Mouse (Mus musculus): Measurements from ENCODE around the gene Gm37240. TPM values are rescaled to one million over a fixed set of nuclear protein-coding genes. Genes with fewer than 3 reads are reported as not detected.

Gm37240 gene
- polyA plus RNA-seq, 1 experiment from 2014 or later, result 0.67 TPM

DNA sequence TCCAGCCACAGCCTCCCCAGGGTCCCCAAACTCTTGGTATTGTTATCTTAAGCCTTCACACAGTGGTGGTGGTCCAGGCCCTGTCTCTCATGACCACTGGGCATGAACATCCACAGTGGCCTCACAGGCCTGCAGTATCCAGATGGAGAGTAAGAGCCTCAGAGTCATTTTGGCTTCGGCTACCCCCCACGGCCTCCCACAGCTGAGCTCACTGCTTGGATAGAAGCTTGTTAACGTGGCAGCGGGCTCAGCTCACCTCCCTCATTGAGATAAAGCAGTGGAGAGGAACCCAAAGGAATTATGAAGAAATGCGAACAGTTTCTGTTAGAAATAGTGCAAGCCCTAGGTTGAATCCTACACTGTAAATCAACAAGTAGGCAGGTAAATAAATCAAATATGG is 1439.5 kb downstream of the Gm37240 start:
- Histone ChIP-seq H3K4me2 (no peak overlapping the region), H3K4me3 (ENCODE audit: low read depth, low read length) (no peak overlapping the region), H3K4me1 (ENCODE audit: control insufficient read depth, insufficient read depth, low read length) (peaks cover 3% of the 10 kb centered on the region; the same call in 1 of the 2 replicates), H3K27me3 (ENCODE audit: control insufficient read depth, insufficient read depth, low read length) (no peaks in the 10 kb centered on the region), H3K36me3 (ENCODE audit: control insufficient read depth, insufficient read depth, low read length) (no peaks in the 10 kb centered on the region), H3K27ac (ENCODE audit: low read depth, low read length) (no peak overlapping the region), H3K9ac (ENCODE audit: low read length) (no peak overlapping the region), H3K9me3 (ENCODE audit: control insufficient read depth, low read length) (no peaks in the 10 kb centered on the region)
- no peak for ATAC-seq (ENCODE audit: low FRiP score)
- no peak for DNase-seq (ENCODE audit: low spot score, missing footprints)
- WGBS, result 68% methylated on average over 5 of the region's 5 CpGs

MicroRNA genes within 50 kb of the gene (microRNA counts, 519-probe panel; counts per million panel counts)
- not detected for microRNA mmu-miR-466k

Small RNA genes within 50 kb of the gene (microRNA-seq; reads per million reads assigned to microRNA genes)
- not detected for gene Mir466k

Other genes starting within 250 kb of the Gm37240 start
- 0.43 and 0.48 TPM in 2 replicates for gene Fam160a1, start 70.2 kb downstream of the Gm37240 start, polyA plus RNA-seq (2014; fragmentation: Nextera tagmentation; extraction: Ambion mirVana)
- 0.15 and 0.29 TPM in 2 replicates for gene Glt28d2, start within 50 bp of the Gm37240 start, polyA plus RNA-seq (2014; fragmentation: Nextera tagmentation; extraction: Ambion mirVana)
- gene Sh3d19, start 83.6 kb upstream of the Gm37240 start, polyA plus RNA-seq (2014; fragmentation: Nextera tagmentation; extraction: Ambion mirVana), result 6.8 and 7.6 TPM in 2 replicates
- gene Prss48, start 115.0 kb upstream of the Gm37240 start, polyA plus RNA-seq (2014; fragmentation: Nextera tagmentation; extraction: Ambion mirVana), result not detected in 2 replicates

All from midbrain, embryonic 11.5 days (tissue).